Mouse (Mus musculus) embryonic facial prominence, embryonic 13.5 days (tissue): Measurements from ENCODE around the gene Rbmxl1. TPM values are rescaled to one million over a fixed set of nuclear protein-coding genes. Genes with fewer than 3 reads are reported as not detected.

Experiments used
- ATAC-seq: fragments of 200-750 bp; cut with Nextera tagmentation; 2 replicates; pipeline ENCODE4 v1.8.0; 2017; ENCODE audit warnings: low read depth; ENCODE audit not compliant: insufficient number of reproducible peaks, insufficient read depth, low FRiP score, low TSS enrichment
- H3K27ac ChIP-seq: fragments of 300-500 bp; sonication (generic); 2 replicates; pipeline ENCODE4 v1.5.1; 2015; ENCODE audit warnings: moderate library complexity, mild to moderate bottlenecking, inconsistent platforms
- H3K27me3 ChIP-seq: fragments of 300-500 bp; sonication (generic); 2 replicates; pipeline ENCODE4 v1.6.1; 2015; ENCODE audit warnings: mild to moderate bottlenecking, inconsistent platforms
- H3K36me3 ChIP-seq: fragments of 300-500 bp; sonication (generic); 2 replicates; pipeline ENCODE4 v1.6.1; 2015; ENCODE audit warnings: mild to moderate bottlenecking, inconsistent platforms
- H3K4me1 ChIP-seq: fragments of 300-500 bp; sonication (generic); 2 replicates; pipeline ENCODE4 v1.6.1; 2015; ENCODE audit warnings: inconsistent platforms
- H3K4me2 ChIP-seq: fragments of 300-500 bp; sonication (generic); 2 replicates; pipeline ENCODE4 v1.6.1; 2015; ENCODE audit warnings: moderate library complexity, mild to moderate bottlenecking, inconsistent platforms
- H3K4me3 ChIP-seq: fragments of 300-500 bp; sonication (generic); 2 replicates; pipeline ENCODE4 v1.5.1; 2015; ENCODE audit warnings: mild to moderate bottlenecking, inconsistent platforms
- H3K9ac ChIP-seq: fragments of 300-500 bp; sonication (generic); 2 replicates; pipeline ENCODE4 v1.6.1; 2015; ENCODE audit warnings: mild to moderate bottlenecking, inconsistent platforms
- H3K9me3 ChIP-seq: fragments of 300-500 bp; sonication (generic); 2 replicates; pipeline ENCODE4 v1.6.1; 2016; ENCODE audit warnings: inconsistent platforms
- WGBS: fragments of 180-500 bp; shearing (Covaris S2); methylation state at CpG from one replicate; pipeline ENCODE4 v1.1.7; 2015; ENCODE audit warnings: mixed read lengths; 5-methylcytosine and 5-hydroxymethylcytosine counted together
- polyA plus RNA-seq: library from polyadenylated mRNA; unstranded; fragments of >200 nt; fragmentation: Nextera tagmentation; extraction: Ambion mirVana; gene quantifications from 2 replicates; pipeline ENCODE4 v1.2.1, GENCODE M21; 2015

Gene Rbmxl1
- polyA plus RNA-seq, 1 experiment from 2014 or later: 282 TPM

DNA sequence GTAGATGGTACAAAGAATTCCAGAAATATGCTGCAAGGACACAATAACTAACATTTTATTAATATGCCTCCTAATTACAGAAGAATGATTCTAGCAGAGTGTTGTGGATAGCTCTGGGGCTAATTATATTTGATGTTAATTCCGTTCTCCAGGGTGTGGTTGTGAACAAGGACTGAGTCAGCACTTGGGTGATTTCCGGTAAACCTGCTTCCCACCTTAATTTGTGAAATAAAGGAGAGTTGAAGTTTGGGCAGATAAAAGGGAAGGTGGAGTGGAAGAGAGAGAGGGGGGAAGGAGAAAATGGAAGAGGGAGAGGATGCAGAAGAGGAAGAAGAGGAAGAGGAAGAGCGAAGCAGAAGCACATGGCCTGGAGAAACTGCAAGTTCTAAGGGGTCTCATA is 19.0 kb downstream of the Rbmxl1 start:
- H3K9me3 ChIP-seq: no peaks in the 10 kb centered on the region
- H3K9ac ChIP-seq: no peak overlapping the region
- H3K27ac ChIP-seq: no peak overlapping the region
- H3K36me3 ChIP-seq: no peaks in the 10 kb centered on the region
- 80% methylated on average over 3 of the region's 3 CpGs for WGBS
- no peak overlapping the region for H3K4me2 ChIP-seq
- H3K4me3 ChIP-seq: no peak overlapping the region
- no peak for ATAC-seq
- no peaks in the 10 kb centered on the region for H3K27me3 ChIP-seq
- H3K4me1 ChIP-seq: no peaks in the 10 kb centered on the region

GRCm38 (mm10) chr8:78477051-78477829 is 31.5 kb downstream of the Rbmxl1 start:
- H3K4me2 ChIP-seq: no peak overlapping the region
- H3K27ac ChIP-seq: no peak overlapping the region
- no peaks in the 10 kb centered on the region for H3K36me3 ChIP-seq
- H3K9ac ChIP-seq: no peak overlapping the region
- H3K4me1 ChIP-seq: no peaks in the 10 kb centered on the region
- WGBS: 26% methylated on average over 6 of the region's 6 CpGs
- no peak overlapping the region for H3K4me3 ChIP-seq
- no peaks in the 10 kb centered on the region for H3K27me3 ChIP-seq
- no peak for ATAC-seq
- H3K9me3 ChIP-seq: no peaks in the 10 kb centered on the region

- WGBS: 84% methylated on average over 2 of the region's 2 CpGs
These were observed 40.8 kb downstream of the Rbmxl1 start for GRCm38 (mm10) chr8:78467889-78468288.

DNA sequence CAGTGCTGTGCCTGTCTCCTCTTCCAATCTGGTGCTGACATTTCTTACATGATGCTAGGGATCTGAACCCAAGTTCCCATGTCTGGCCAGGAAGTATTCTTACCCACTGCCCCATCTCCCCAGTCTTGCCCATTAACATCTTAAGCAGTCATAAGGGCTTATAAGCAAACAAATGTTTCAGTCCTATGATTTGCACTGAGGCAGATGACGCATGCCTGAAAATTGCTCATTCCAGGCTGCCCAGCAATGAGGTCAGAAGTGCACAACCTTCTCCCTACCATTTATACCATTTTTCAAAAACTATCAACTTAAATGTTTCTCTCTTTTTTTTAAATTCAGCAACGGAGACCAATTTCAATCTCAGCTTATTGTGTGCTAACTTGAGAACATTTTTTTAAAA is 44.8 kb downstream of the Rbmxl1 start:
- Histone ChIP-seq H3K4me1 (no peaks in the 10 kb centered on the region), H3K36me3 (no peaks in the 10 kb centered on the region), H3K27ac (no peak overlapping the region), H3K27me3 (no peaks in the 10 kb centered on the region), H3K9ac (no peak overlapping the region), H3K9me3 (no peaks in the 10 kb centered on the region; the same call in 1 of the 2 replicates), H3K4me2 (no peak overlapping the region), H3K4me3 (no peak overlapping the region)
- WGBS: 83% methylated on average over 2 of the region's 2 CpGs
- no peak for ATAC-seq

More at GRCm38 (mm10) chr8:78467889-78468288, 40.8 kb downstream of the Rbmxl1 start:
- Histone ChIP-seq H3K4me3 (no peak overlapping the region), H3K4me2 (no peak overlapping the region), H3K36me3 (no peaks in the 10 kb centered on the region), H3K9ac (no peak overlapping the region), H3K27me3 (no peaks in the 10 kb centered on the region), H3K9me3 (no peaks in the 10 kb centered on the region; the same call in 1 of the 2 replicates), H3K27ac (no peak overlapping the region), H3K4me1 (no peaks in the 10 kb centered on the region)
- ATAC-seq: no peak

DNA sequence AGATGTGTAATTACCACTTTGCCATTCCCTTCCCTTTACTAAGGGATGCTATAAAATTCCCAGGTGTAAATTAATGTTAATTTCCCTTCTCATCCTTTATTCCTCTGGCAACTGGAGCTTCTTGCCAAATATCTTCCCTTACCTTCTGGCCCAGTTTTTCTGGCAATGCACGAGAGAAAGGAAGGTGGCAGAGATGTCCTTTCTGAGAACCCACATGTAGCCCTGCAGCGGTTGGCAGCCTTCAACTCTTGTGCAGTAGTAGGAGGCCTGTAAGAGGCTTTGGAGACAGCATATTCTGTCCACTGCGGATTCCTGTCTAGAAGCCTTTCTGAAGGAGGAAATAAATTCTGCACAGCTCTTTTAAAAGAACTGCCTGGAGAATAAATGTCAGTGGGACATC is 52.3 kb downstream of the Rbmxl1 start:
- Histone ChIP-seq H3K4me1 (no peaks in the 10 kb centered on the region), H3K9ac (no peak overlapping the region), H3K4me3 (no peak overlapping the region), H3K4me2 (no peak overlapping the region), H3K27me3 (no peaks in the 10 kb centered on the region), H3K36me3 (no peaks in the 10 kb centered on the region), H3K27ac (no peak overlapping the region), H3K9me3 (no peaks in the 10 kb centered on the region)
- 79% methylated on average over 3 of the region's 3 CpGs for WGBS
- ATAC-seq: no peak

Other genes with a start within 250 kb of the Rbmxl1 start
- 0.08 TPM in 1 of 2 replicates, not detected in the other for gene Pou4f2, start 72.3 kb downstream of the Rbmxl1 start, polyA plus RNA-seq
- 17.6 and 21.7 TPM in 2 replicates for gene Slc10a7, start 448 bp upstream of the Rbmxl1 start, polyA plus RNA-seq